Mouse (Mus musculus) cerebellum, adult 11 months (tissue): Measurements from ENCODE around the gene Slc44a1.

ENCODE experiments used
- DNase-seq: peaks from one replicate; pipeline ENCODE4 v3.0.0; 2022

Slc44a1 gene

DNA sequence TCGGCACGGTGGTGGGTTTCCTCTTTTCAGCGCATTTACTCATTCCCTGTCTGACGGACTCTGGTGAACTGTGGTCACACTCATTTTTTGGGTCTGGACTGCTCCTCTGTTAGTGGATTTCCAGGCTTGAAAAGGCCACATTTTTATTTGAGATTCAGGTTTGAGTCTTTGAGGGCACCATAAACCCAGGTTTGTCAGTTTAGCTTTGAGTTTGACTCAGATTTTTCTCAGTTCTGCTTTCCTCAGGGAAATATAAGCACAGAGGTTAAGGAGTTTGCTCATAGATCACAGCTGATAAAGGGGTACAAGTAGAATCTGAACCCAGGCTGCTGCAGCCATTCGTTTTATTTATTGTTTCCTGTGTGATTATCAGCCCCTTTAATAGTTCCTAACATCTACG is 180.9 kb downstream of the Slc44a1 start:
- no peak for DNase-seq

DNA sequence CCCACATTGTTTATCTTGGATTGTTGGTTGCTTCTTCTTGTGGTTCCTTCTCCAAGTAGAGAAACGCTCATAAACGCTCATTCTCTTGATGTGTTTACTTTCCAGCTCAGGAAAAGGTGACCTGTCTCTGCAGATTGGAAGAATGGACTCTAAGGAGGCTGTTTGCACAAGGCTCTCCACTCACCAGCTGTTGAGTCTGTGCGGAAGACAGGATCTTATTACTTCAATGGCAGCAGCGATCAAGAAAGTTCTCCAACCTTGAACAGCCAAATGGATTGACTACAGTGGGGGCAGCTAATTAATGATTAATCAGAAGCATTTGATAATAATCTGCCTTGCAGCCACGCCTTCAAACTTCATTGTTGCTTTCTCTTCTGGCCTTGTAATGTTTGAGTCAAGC is 181.3 kb downstream of the Slc44a1 start:
- DNase-seq: no peak

- DNase-seq: no peak
Observed at GRCm38 (mm10) chr4:53623711-53624110, 183.5 kb downstream of the Slc44a1 start.

- DNase-seq: peak; percentile 33
Observed at GRCm38 (mm10) chr4:53624816-53625215, 184.6 kb downstream of the Slc44a1 start.

DNA sequence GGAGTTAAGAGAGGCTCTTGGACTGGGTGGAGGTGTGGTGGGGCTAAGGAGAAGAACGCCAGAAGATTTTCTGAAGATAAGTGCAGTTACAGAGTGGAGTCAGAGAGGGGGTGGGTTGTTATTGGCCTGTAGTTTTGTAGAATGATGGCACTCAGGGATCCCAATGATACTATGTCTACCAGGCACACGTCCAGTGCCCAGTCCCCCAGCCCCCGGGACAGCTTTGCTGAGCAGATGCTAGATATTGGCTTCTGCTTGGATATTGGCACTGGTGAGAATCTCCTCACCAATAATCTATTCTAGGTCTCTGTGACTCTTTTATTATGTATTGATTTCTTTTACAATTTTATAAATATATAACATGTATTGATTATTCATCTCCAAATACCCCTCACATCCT is 185.1 kb downstream of the Slc44a1 start:
- no peak for DNase-seq

DNA sequence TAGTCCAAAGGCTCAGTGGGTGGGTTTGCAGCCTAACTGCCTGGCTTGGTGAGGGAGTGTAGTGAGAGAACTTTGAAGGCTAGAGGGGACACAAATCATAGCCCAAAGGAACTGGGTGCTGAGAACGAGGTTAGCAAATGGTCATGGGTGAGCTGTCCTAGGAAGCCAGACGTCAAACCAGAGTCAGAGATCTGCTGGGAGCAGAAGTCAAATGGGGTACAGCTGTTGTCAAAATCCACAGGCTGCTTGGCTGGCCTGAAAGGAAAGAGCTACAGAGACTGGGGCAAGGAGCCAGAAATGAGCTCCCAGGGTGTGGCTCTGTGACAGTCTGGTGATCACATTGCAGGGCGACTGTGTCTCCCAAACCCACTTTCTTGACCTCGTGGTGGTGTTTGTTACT is 188.7 kb downstream of the Slc44a1 start:
- peak; percentile 14 for DNase-seq

- DNase-seq: no peak
Observed at GRCm38 (mm10) chr4:53630963-53631315, 190.7 kb downstream of the Slc44a1 start.

DNA sequence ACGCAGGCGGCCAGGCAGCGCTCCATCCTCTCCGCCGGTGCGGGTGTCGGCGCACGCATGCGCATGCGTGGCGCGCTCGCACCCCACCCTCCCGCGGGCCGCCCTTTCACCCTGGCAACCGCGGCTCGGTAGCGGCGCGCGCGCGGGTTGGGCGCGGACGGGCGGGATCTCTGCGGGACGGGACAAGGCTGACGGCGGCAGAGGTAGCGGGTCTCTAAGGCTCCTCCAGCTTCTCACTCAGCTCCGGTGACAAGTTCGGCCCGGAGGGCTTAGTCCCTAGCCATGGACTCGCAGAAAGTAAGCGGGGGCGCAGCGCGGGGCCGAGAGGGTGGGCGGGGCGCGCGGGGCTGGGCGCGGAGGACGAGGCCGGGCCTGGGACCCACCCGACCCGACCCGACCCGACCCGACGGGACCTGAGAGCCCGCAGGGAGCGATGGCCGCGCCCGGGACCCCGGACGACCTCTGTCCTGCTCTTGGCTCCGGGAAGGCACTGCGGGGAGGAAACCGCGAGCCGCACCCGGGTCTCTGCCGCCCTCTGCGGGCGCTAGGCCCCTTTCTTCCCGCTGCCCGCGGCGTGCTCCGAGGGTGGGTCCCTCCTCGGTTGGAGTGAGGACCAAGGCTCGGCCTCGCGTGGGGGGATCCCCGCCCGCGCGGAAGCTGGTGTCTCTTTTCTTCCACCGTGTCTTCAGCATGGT is 191.2 kb downstream of the Slc44a1 start, which contains the start of gene Fsd1l:
Gene Fsd1l, plus strand, starts transcription at position 156 of the 695 bp plus-strand sequence.
- peak; percentile 81 for DNase-seq

- no peak for DNase-seq
Observed at GRCm38 (mm10) chr4:53632011-53632349, 191.8 kb downstream of the Slc44a1 start.

- DNase-seq: no peak
Observed at GRCm38 (mm10) chr4:53635336-53635735, 195.1 kb downstream of the Slc44a1 start.

DNA sequence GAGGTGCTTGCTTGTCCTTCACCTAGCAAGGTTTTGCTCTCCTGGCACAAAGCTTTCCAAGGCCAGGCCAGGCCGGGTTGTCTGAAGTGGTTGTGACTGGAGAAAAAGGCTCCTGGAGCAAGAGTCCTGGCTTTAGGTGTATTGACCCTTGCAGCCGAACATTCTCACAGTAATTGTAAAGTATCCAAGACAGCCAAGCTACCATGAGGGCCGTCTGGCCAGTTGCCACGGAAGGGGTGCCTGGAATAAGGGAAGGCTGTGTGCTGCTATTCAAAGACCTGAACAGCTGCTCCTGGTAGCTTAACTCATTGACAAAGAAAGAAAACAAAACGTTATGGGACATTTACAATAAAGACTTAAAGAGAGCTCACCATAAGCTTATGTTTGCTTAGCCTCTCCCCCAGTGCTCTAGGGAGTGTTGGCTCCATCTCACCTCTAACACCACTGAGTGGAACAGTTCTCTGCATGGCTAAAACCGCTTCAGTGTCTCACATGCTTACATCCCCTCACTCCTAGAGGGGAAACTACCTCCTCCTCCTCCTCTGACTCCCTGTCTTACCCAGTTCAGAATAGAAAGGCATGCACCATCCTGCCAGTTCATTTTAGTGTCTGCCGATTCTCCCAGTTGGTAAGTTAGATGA is 197.2 kb downstream of the Slc44a1 start:
- DNase-seq: no peak

DNA sequence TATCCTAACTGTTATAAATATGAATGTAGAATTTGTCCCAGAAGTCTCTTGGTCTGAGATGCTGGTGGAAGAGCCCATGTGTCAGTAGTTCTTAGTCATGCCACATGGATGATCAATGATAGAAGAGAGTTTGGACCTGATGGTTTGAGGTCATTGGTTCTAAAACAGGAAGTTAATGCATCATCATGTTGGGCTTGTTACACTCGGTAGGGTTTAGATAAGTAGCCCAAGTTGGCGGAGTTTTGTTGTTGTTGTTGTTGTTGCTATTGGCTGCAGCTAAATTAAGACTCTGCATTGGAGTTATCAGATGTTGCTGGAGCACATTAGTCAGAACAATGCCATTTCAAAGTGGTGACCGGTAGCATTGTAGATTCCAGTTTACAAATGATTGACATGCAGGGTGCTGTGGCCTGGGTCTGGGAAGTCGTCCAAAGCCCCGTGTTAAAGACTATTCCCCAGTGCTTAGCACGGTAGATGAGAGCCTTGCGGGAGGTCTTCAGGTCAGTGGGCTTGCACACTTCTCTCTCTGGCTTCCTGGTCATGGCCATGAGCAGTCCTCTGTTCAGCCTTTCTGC is 198.4 kb downstream of the Slc44a1 start:
- no peak for DNase-seq

- no peak for DNase-seq
Observed at GRCm38 (mm10) chr4:53658029-53658428, 217.8 kb downstream of the Slc44a1 start.

- no peak for DNase-seq
Observed at GRCm38 (mm10) chr4:53660711-53661110, 220.5 kb downstream of the Slc44a1 start.
